Mouse (Mus musculus) ES-Bruce4 (cell line): ENCODE measurements at regions not wholly inside any gene's neighbourhood (a gene's known extent, or its start where the extent isn't known, plus 50 kb on each side); places are given as distances from the start of the nearest gene placed in this dataset.

Source experiments
- H3K27ac ChIP-seq: 2 replicates; pipeline ENCODE4 v1.5.1; 2012; ENCODE audit warnings: low read length, inconsistent platforms; ENCODE audit not compliant: insufficient read depth
- H3K27me3 ChIP-seq: 2 replicates; pipeline ENCODE4 v1.6.1; 2012; ENCODE audit warnings: mild to moderate bottlenecking, low read length, inconsistent platforms; ENCODE audit not compliant: control insufficient read depth, poor library complexity, insufficient read depth, severe bottlenecking
- H3K36me3 ChIP-seq: 2 replicates; pipeline ENCODE4 v1.6.1; 2012; ENCODE audit warnings: inconsistent platforms, mild to moderate bottlenecking, low read length, moderate library complexity; ENCODE audit not compliant: control insufficient read depth, poor library complexity, insufficient read depth, severe bottlenecking
- H3K4me1 ChIP-seq: one replicate; pipeline ENCODE4 v1.8.1; 2011; ENCODE audit warnings: low read length; ENCODE audit not compliant: control insufficient read depth, insufficient read depth
- H3K4me3 ChIP-seq: 2 replicates; pipeline ENCODE4 v1.5.1; 2011; ENCODE audit warnings: low read depth, mild to moderate bottlenecking, low read length
- H3K9ac ChIP-seq: 2 replicates; pipeline ENCODE4 v1.6.1; 2012; ENCODE audit warnings: low read depth, mild to moderate bottlenecking, inconsistent platforms; ENCODE audit not compliant: poor library complexity, severe bottlenecking
- H3K9me3 ChIP-seq: replicated peaks from 2 replicates; pipeline ENCODE4 v1.6.1; 2012; ENCODE audit warnings: mild to moderate bottlenecking, low read length, inconsistent platforms; ENCODE audit not compliant: control insufficient read depth, poor library complexity, insufficient read depth, severe bottlenecking
- CTCF ChIP-seq: IDR thresholded peaks from one replicate; pipeline ENCODE4 v1.8.1; 2011; ENCODE audit warnings: low read depth, low read length
- EP300 ChIP-seq: IDR thresholded peaks from 2 replicates; pipeline ENCODE4 v1.6.1; 2011; ENCODE audit warnings: low read depth, low read length; ENCODE audit not compliant: insufficient read depth
- POLR2A ChIP-seq: IDR thresholded peaks from one replicate; pipeline ENCODE4 v1.8.1; 2011; ENCODE audit warnings: low read length; ENCODE audit not compliant: insufficient read depth

DNA sequence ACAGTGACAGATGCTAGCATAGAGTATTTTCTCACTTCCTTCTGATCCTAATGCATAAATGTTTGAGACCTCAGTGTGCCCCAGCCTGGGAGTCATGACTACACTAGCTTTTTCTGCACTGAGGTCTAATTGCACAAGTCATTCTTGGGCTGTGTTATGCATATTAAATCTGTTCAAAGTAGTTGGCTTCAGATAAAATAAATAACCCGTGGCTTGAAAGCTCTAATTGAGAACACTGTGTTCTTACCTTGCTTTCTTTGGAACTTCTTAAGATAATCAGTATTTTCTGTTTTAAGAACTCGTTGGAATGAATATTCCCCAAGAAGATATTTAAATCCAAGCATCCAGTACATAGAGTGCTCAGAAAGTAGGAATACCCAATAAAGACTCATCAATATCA, 243.9 kb upstream of the Pik3r1 start:
- TF ChIP-seq CTCF (no peak), EP300 (no peak), POLR2A (no peak)
- Histone ChIP-seq H3K27ac (no peak overlapping the region), H3K36me3 (no peaks in the 10 kb centered on the region), H3K4me3 (no peak overlapping the region), H3K4me1 (no peaks in the 10 kb centered on the region), H3K27me3 (no peaks in the 10 kb centered on the region), H3K9me3 (no peaks in the 10 kb centered on the region), H3K9ac (no peak overlapping the region)

DNA sequence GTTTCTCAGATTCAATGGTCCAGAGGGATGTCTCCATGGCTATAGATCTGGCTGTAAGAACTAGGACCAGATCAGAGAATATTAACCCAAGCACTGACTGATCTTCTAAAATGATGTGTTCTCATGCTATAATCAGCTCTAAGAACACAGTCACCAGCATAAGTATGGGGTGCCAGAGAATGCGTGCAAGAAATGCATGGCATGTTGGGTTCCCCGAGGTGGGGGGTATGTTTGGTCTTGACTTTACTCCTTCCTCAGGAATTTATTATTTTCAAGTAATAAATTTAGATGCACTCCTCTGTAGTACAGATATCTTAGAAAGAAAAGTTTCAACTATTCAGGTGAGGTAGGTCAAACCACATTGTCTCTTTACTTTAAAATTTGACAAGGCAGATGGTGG, 246.5 kb upstream of the Pik3r1 start:
- H3K36me3 ChIP-seq, result no peaks in the 10 kb centered on the region
- no peaks in the 10 kb centered on the region for H3K4me1 ChIP-seq
- no peak overlapping the region for H3K27ac ChIP-seq
- no peak overlapping the region for H3K9ac ChIP-seq
- H3K9me3 ChIP-seq, result no peaks in the 10 kb centered on the region
- no peak overlapping the region for H3K4me3 ChIP-seq
- H3K27me3 ChIP-seq, result no peaks in the 10 kb centered on the region
- TF ChIP-seq EP300 (no peak), POLR2A (no peak), CTCF (no peak)

DNA sequence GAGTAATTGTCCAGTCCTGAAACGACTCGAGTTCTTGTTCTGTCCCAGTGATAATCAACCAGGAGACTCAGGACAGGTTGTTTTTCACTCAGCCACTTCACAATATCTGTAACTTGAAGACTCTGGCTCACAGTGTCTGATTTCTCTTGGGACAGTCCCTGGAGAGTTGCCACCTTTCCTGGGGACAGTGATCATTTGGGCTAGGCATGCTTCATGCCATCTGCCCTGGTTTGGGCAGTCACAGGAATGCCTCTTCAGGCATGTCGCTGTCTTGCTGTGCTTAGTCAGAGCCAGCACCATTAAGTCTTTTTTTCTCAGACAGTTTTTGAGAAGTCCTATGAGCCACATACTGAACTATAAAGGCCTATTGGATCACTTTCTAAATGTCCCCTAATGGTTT, 246.9 kb upstream of the Pik3r1 start:
- no peak for TF ChIP-seq CTCF
- TF ChIP-seq POLR2A, result no peak
- TF ChIP-seq EP300, result no peak
- no peaks in the 10 kb centered on the region for H3K4me1 ChIP-seq

GRCm38 (mm10) chr13:102016518-102016917, 248.5 kb upstream of the Pik3r1 start:
- no peaks in the 10 kb centered on the region for H3K9me3 ChIP-seq
- no peak overlapping the region for H3K9ac ChIP-seq
- H3K36me3 ChIP-seq, result no peaks in the 10 kb centered on the region
- TF ChIP-seq POLR2A, result no peak
- no peak for TF ChIP-seq CTCF
- no peak for TF ChIP-seq EP300
- H3K4me1 ChIP-seq, result no peaks in the 10 kb centered on the region
- H3K27ac ChIP-seq, result no peak overlapping the region
- no peak overlapping the region for H3K4me3 ChIP-seq
- H3K27me3 ChIP-seq, result no peaks in the 10 kb centered on the region

More for the DNA sequence above, 246.9 kb upstream of the Pik3r1 start:
- H3K9me3 ChIP-seq, result no peaks in the 10 kb centered on the region
- H3K36me3 ChIP-seq, result no peaks in the 10 kb centered on the region
- no peaks in the 10 kb centered on the region for H3K27me3 ChIP-seq
- no peak overlapping the region for H3K9ac ChIP-seq
- H3K4me3 ChIP-seq, result no peak overlapping the region
- no peak overlapping the region for H3K27ac ChIP-seq

DNA sequence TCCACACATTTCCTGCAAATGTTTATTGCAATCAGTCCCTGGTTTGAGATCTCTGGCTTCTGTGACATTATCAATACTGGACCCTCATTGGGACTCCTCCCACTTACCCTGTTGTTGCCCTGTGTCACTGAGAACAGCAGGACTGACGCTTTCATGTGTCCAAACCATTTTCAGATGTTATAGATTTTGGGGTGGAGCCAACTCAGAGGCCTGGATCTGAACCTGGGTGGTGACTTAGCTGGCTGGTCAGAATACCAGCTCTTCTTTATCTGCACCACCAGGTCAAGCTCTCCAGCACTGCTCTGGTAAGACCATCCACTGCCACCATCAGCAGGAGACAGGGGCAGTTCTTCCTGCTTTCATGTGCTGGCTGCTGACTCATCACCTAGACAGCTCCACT, 254.3 kb upstream of the Pik3r1 start:
- Histone ChIP-seq H3K9ac (no peak overlapping the region), H3K4me3 (no peak overlapping the region), H3K27ac (no peak overlapping the region), H3K9me3 (no peaks in the 10 kb centered on the region), H3K4me1 (no peaks in the 10 kb centered on the region), H3K27me3 (no peaks in the 10 kb centered on the region), H3K36me3 (no peaks in the 10 kb centered on the region)
- TF ChIP-seq CTCF (no peak), POLR2A (no peak), EP300 (no peak)

DNA sequence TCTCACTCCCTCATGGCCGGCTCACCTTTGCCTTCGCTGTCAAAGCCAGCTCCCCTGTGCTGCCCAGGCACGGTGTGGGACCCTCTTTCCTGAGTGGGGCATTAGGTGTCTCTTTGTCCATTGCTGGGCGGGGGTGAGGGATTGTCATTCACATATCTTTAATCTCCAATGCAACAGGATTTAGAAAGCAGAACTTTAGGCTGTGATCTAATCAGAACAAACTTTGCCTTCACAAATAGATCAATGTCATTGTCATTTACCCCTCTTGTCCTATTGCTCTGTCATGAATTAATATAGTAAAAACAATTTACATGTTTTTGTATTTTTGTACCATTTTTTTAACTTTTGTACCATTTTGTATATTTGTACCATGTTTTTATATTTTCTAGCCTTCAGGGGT, 254.7 kb upstream of the Pik3r1 start:
- no peaks in the 10 kb centered on the region for H3K4me1 ChIP-seq

More for the DNA sequence above, 254.7 kb upstream of the Pik3r1 start:
- H3K27me3 ChIP-seq, result no peaks in the 10 kb centered on the region
- no peaks in the 10 kb centered on the region for H3K9me3 ChIP-seq
- no peak for TF ChIP-seq POLR2A
- TF ChIP-seq EP300, result no peak
- no peak for TF ChIP-seq CTCF
- H3K27ac ChIP-seq, result no peak overlapping the region
- no peak overlapping the region for H3K9ac ChIP-seq
- no peak overlapping the region for H3K4me3 ChIP-seq
- H3K36me3 ChIP-seq, result no peaks in the 10 kb centered on the region
